Mouse (Mus musculus) telencephalon, adult 2 months (tissue): Measurements from ENCODE around the gene Megf11.
"Not testable (repeated sequence)": the region's sequence is repeated elsewhere in the genome, so short reads cannot be mapped to it uniquely, and the experiment has no call there.

Experiments used
- DNase-seq: peaks from one replicate; pipeline ENCODE4 v3.0.0-alpha.2; 2011; ENCODE audit warnings: low read depth, low spot score

The Megf11 gene

GRCm38 (mm10) chr9:64697006-64697405 lies 311.6 kb downstream of the Megf11 start:
- no peak for DNase-seq

GRCm38 (mm10) chr9:64697677-64698076 lies 312.3 kb downstream of the Megf11 start:
- DNase-seq = no peak

- no peak for DNase-seq
Observed at GRCm38 (mm10) chr9:64698586-64698985, 313.2 kb downstream of the Megf11 start.

- no peak for DNase-seq
Observed at GRCm38 (mm10) chr9:64700451-64701311, 315.3 kb downstream of the Megf11 start.

- peak; percentile 65 for DNase-seq
Observed at GRCm38 (mm10) chr9:64701651-64702050, 316.2 kb downstream of the Megf11 start.

- DNase-seq = no peak
Observed at GRCm38 (mm10) chr9:64702391-64702790, 317.0 kb downstream of the Megf11 start.

- DNase-seq = peak; percentile 55
Observed at GRCm38 (mm10) chr9:64702937-64703336, 317.5 kb downstream of the Megf11 start.

GRCm38 (mm10) chr9:64703420-64703965 lies 318.1 kb downstream of the Megf11 start:
- DNase-seq = no peak

- no peak for DNase-seq
Observed at GRCm38 (mm10) chr9:64704073-64704840, 318.8 kb downstream of the Megf11 start.

GRCm38 (mm10) chr9:64710291-64710690 lies 324.9 kb downstream of the Megf11 start:
- not testable (repeated sequence) for DNase-seq

- no peak for DNase-seq
Observed at GRCm38 (mm10) chr9:64719526-64720163, 334.2 kb downstream of the Megf11 start.

- DNase-seq = no peak
Observed at GRCm38 (mm10) chr9:64726454-64726853, 341.0 kb downstream of the Megf11 start.

- no peak for DNase-seq
Observed at GRCm38 (mm10) chr9:64731029-64731560, 345.7 kb downstream of the Megf11 start.

- no peak for DNase-seq
Observed at GRCm38 (mm10) chr9:64734166-64734565, 348.7 kb downstream of the Megf11 start.

- not testable (repeated sequence) for DNase-seq
Observed at GRCm38 (mm10) chr9:64734992-64735391, 349.6 kb downstream of the Megf11 start.

- DNase-seq = no peak
Observed at GRCm38 (mm10) chr9:64736076-64736638, 350.7 kb downstream of the Megf11 start.

GRCm38 (mm10) chr9:64736639-64737405 lies 351.4 kb downstream of the Megf11 start:
- peak; percentile 40 for DNase-seq

GRCm38 (mm10) chr9:64737406-64738201 lies 352.2 kb downstream of the Megf11 start, which contains the start of gene Rab11a:
TSS of gene Rab11a (minus strand) at chr9:64737758.
- DNase-seq = peak; percentile 90

- DNase-seq = no peak
Observed at GRCm38 (mm10) chr9:64739001-64739400, 353.6 kb downstream of the Megf11 start.
